Mouse (Mus musculus): Measurements from ENCODE around the gene Ralgds.

DNA sequence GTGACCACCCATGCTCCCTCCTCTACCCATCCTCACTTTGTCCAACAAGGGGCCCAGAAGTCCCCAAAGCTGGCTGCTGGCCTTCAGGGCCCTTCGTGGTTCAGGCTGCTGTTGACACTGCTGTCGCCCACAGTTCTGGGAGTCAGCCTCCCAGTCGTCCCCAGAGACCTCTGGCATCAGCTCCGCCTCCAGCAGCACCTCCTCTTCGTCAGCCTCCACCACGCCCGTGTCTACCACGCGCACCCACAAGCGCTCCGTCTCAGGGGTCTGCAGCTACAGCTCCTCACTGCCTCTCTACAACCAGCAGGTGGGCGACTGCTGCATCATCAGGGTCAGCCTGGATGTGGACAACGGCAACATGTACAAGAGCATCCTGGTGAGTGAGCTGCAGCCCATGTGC, 36.2 kb downstream of the Ralgds start:
- TF ChIP-seq TCF3 (IDR thresholded peaks at IDR 0.05; ENCODE audit: insufficient read length, low read depth) (no peak), MYOD1 (IDR thresholded peaks at IDR 0.05; ENCODE audit: control insufficient read depth in 1 of 3, insufficient read length in 2 of 3, low read depth in 2 of 3) (no peak), POLR2A (IDR thresholded peaks at IDR 0.05; ENCODE audit: insufficient read length, low read depth) (no peak), MAX (IDR thresholded peaks at IDR 0.05; ENCODE audit: low read depth) (no peak), USF1 (IDR thresholded peaks at IDR 0.05; ENCODE audit: low read depth) (no peak), CEBPB (IDR thresholded peaks at IDR 0.05; ENCODE audit: insufficient read depth, poor library complexity, severe bottlenecking) (no peak), REST (IDR thresholded peaks at IDR 0.05; ENCODE audit: insufficient read depth, insufficient read length) (no peak), POLR2AphosphoS2 (IDR thresholded peaks at IDR 0.05; ENCODE audit: insufficient read length, low read depth) (no peak)

Measured in myocyte (in vitro differentiated cells).